Mouse (Mus musculus): ENCODE results near the gene Ctcf.

DNA sequence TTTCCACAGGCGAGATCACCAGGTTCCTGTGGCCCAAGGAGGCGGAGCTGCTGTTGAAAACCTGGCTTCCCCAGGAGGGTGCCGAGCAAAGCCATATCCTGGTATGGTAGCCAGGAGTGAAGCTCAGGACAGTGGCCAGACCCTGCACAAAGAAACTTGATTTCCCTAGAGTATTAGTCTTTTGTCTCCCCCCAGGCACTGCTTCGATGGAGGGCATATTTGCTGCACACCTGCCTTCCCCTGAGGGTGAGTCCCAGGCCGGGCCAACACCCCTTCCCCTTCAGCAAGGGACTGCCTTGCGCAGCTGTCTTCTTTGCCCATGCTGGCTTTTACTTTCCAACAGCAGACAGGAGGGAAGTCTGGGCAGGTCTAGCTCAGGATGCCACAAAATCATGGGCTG, 50.2 kb downstream of the Ctcf start:
- no peak for TF ChIP-seq CTCF (IDR thresholded peaks at IDR 0.05; ENCODE audit: control insufficient read depth, insufficient read depth, insufficient replicate concordance, low read depth, low read length)
- TF ChIP-seq POLR2A (IDR thresholded peaks at IDR 0.05; ENCODE audit: control insufficient read depth, low read depth, low read length) = no peak

Data from testis, adult 2 months (tissue).